Mouse (Mus musculus): ENCODE measurements around the gene March9.

DNA sequence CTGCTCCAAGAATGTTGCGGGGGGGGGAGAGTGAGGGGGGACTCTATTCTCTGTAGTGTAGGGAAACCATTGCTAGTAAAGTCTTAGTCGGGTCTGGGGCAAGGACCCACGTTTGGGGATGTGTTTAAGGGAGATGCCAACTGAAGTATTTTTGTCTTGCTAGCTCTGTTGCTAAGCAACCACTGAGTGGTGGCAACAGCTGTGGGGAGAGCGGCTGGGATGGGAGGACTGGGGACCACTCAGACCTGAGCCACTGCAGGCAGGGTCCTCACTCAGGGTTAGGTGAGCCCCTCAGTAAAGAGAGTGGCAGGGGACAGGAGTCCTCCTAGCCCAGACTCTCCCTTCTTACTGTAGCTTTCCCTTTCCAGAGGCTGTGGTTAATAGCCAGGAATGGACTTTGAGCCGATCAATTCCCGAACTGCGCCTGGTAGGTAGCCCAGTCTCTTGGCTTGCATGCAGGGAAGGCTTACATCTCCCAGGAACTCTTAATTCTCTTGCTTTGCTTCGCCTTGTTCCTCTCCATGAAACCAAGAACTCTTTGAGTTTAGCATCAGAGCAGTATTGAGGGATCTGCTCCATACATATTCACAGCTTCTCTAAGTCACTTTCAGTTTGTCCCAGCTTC lies 22.1 kb upstream of the March9 start:
- TF ChIP-seq HCFC1 (IDR thresholded peaks at IDR 0.05; ENCODE audit: borderline replicate concordance, insufficient read depth, low read length) (no peak), ZNF384 (IDR thresholded peaks at IDR 0.05; ENCODE audit: low read depth, low read length) (no peak), CHD2 (IDR thresholded peaks at IDR 0.05; ENCODE audit: low read depth, low read length) (no peak), ZC3H11A (IDR thresholded peaks at IDR 0.05; ENCODE audit: borderline replicate concordance, low read depth, low read length) (no peak)

Measured in ES-E14 (cell line).